Mouse (Mus musculus) kidney, postnatal 25 days (tissue): ENCODE results near the gene Gm20747.
"Not testable (repeated sequence)": the region's sequence is repeated elsewhere in the genome, so short reads cannot be mapped to it uniquely, and the experiment has no call there.

ENCODE experiments used
- DNase-seq, 2 experiments: peaks; one replicate each; pipeline ENCODE4 v3.0.0; 2021; ENCODE audit warnings: mixed read lengths in 2 of 2

The Gm20747 gene

DNA sequence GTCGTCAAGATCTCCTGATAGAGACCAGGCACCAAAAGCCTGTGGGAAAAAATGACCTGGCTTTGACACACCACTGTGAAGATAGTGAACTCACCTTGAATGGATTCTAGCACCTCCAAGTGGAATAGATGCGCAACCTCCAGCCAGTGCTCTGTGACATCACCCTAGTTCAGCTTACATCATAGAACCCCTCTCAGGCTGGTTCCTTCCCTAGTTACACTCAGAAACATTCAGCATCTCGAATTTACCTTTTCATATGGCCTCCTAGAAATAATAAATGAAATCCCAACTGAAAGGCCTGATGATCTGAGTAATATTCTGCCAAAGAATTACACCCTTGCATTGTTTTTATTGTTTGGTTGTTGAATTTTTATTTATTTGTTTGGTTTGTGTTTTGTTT lies at the start of gene Gm20747:
TSS of gene Gm20747 (minus strand) at position 101 of the 400 bp plus-strand sequence.
- DNase-seq, result not testable (repeated sequence)
